Mouse (Mus musculus): ENCODE results near the gene Stambp. TPM values are rescaled to one million over a fixed set of nuclear protein-coding genes. Genes with fewer than 3 reads are reported as not detected.

Gene Stambp
- polyA plus RNA-seq, 1 experiment from 2014 or later = 70.1 TPM

DNA sequence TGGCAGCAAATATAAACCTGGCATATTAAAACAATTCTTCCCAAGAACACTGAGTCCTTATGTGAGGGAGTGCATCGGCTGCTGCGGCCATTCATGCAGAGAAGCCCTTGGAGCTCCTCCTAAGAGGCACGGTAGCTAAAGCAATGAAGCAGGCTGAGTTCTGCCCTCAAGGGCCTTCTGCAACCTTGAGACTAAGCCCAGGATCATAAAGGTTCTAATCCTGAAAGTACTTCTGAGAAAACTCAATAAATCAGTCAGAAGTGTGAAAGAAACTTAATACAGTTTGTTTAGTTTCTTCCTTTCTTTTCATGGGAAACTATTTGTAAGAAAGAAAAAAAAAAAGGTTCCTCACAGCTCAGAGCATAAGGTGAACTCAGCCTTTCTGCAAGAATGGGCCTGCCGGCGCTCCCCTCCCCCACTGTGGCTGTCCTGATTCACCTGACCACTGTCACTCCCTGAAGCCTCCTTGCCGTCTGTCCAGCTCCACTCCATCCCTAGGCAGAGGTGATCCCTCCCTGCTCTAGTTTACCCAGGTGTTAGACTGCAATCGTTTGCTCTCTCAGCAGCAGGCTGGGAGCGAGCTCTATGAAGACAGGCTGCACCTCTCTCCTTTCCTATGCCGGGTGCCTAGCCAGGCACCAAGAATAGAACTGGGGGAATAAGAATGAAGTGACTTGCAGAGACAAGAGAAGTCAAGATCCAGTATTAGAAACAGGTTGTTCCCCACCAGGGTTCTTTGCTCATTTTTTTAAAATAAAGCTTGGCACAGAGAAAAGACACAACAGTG lies 70.8 kb downstream of the Stambp start:
- H3K27me3 ChIP-seq (ENCODE audit: control insufficient read depth, insufficient read depth, low read length) = no peaks in the 10 kb centered on the region
- H3K4me2 ChIP-seq (ENCODE audit: low read depth, low read length) = no peak overlapping the region
- no peak overlapping the region for H3K27ac ChIP-seq (ENCODE audit: low read depth, low read length)
- H3K4me3 ChIP-seq (ENCODE audit: low read depth, low read length) = no peak overlapping the region
- H3K4me1 ChIP-seq (ENCODE audit: control insufficient read depth, insufficient read depth, low read length) = peaks cover 9% of the 10 kb centered on the region
- H3K9me3 ChIP-seq (ENCODE audit: control insufficient read depth, low read length) = no peaks in the 10 kb centered on the region
- no peak for ATAC-seq (ENCODE audit: low read depth)
- WGBS = 67% methylated on average over 9 of the region's 9 CpGs
- H3K9ac ChIP-seq (replicated peaks; ENCODE audit: low read depth, low read length) = no peak overlapping the region
- H3K36me3 ChIP-seq (ENCODE audit: control insufficient read depth, insufficient read depth, low read length) = no peaks in the 10 kb centered on the region

DNA sequence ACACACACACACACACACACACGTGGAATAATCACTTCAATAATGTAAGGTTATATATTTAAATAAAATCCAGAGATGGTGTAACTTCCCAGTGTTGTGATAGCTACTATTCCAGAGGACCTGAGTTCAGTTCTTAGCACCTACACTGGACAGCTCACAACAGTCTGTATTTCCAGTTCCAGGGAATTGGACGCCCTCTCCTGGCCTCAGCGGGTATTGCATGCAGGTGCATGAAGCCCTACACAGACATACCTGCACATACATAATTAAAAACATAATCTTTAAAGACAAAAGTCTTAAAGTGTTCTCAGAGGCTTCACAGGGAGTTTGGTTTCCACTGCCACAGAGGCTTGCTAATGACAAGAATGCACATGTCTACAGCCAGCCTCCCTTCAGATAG lies 72.1 kb downstream of the Stambp start:
- WGBS = 66% methylated on average over 3 of the region's 3 CpGs
- no peak for ATAC-seq (ENCODE audit: low read depth)

DNA sequence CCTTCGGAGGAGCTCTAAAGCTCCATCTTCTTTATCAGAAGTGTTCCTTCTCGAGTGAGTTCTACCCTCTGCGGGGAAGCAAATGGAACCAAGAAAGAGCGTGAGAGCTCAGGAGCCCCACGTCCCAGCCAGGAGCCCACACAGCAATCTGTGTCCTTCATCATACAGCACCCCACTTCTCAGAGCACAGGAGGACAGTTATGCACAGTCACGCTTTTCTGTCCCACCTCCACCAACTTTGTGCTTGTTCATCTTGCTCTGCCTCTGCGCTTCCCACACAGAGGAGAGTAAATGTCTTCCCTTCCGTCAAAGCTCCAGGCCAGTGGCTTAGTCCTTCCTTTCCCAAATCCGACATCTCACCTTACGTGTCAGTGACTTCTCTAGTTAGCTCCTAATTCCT lies 73.5 kb downstream of the Stambp start:
- ATAC-seq (ENCODE audit: low read depth) = no peak
- Histone ChIP-seq H3K9me3 (ENCODE audit: control insufficient read depth, low read length) (no peaks in the 10 kb centered on the region), H3K27ac (ENCODE audit: low read depth, low read length) (no peak overlapping the region), H3K4me2 (ENCODE audit: low read depth, low read length) (no peak overlapping the region), H3K4me3 (ENCODE audit: low read depth, low read length) (no peak overlapping the region), H3K4me1 (ENCODE audit: control insufficient read depth, insufficient read depth, low read length) (no peaks in the 10 kb centered on the region), H3K36me3 (ENCODE audit: control insufficient read depth, insufficient read depth, low read length) (0 out of 2 replicates have a peak, but pooled peaks cover 2% of the 10 kb centered on the region), H3K27me3 (ENCODE audit: control insufficient read depth, insufficient read depth, low read length) (no peaks in the 10 kb centered on the region), H3K9ac (replicated peaks; ENCODE audit: low read depth, low read length) (no peak overlapping the region)
- WGBS = 95% methylated on average over 10 of the region's 10 CpGs

More for the DNA sequence above, 72.1 kb downstream of the Stambp start:
- Histone ChIP-seq H3K4me1 (ENCODE audit: control insufficient read depth, insufficient read depth, low read length) (peaks cover 3% of the 10 kb centered on the region), H3K4me3 (ENCODE audit: low read depth, low read length) (no peak overlapping the region), H3K36me3 (ENCODE audit: control insufficient read depth, insufficient read depth, low read length) (no peaks in the 10 kb centered on the region), H3K9ac (replicated peaks; ENCODE audit: low read depth, low read length) (no peak overlapping the region), H3K4me2 (ENCODE audit: low read depth, low read length) (no peak overlapping the region), H3K27me3 (ENCODE audit: control insufficient read depth, insufficient read depth, low read length) (no peaks in the 10 kb centered on the region), H3K27ac (ENCODE audit: low read depth, low read length) (no peak overlapping the region), H3K9me3 (ENCODE audit: control insufficient read depth, low read length) (no peaks in the 10 kb centered on the region)

DNA sequence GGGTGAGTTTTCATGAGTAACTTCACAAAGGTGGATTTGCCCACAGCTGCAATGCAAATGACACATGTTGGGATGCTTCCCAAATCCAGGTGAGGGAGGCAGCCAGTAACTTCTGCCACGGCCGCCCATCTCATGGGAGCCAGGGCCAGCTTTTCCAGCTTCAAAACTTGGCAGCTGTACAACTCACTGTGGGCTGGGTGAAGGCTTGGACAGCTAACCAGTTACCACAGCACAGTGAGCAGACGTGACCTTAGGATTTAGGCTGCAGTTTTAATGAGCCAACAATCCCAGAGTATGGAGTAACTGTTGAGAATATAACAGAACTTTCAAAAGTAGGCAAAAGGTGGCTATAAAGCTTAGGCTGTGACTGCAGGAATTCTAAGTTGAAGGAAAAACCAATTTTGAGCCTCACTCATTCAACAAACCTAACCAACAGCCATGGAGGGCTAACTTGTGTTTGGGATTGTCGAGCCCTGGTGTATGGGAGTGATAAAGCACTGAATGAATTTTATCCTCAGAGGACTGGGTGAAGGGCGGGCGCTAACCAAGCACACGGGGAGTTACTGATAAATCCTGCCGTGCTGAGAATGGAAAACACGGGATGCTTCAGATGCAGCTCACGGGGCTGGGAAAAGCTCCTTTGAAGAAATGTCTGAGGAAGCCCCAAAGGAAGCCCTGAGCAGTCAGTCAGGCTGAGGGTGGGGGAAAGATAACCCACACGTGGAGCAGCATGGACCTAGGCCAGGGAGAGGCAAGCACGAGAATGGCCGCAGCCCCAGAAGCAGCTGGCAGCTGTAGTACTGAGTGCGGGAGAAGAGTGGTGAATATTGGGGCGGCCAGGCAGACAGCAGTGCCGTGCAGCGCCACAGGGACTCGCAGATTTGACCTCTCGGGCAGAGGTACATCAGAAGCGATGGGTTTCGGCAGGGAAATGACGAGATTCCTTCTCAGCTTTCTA lies 75.5 kb downstream of the Stambp start:
- no peak for ATAC-seq (ENCODE audit: low read depth)
- Histone ChIP-seq H3K4me2 (ENCODE audit: low read depth, low read length) (no peak overlapping the region), H3K9ac (replicated peaks; ENCODE audit: low read depth, low read length) (no peak overlapping the region), H3K4me3 (ENCODE audit: low read depth, low read length) (no peak overlapping the region), H3K4me1 (ENCODE audit: control insufficient read depth, insufficient read depth, low read length) (no peaks in the 10 kb centered on the region), H3K9me3 (ENCODE audit: control insufficient read depth, low read length) (no peaks in the 10 kb centered on the region), H3K27ac (ENCODE audit: low read depth, low read length) (no peak overlapping the region), H3K27me3 (ENCODE audit: control insufficient read depth, insufficient read depth, low read length) (no peaks in the 10 kb centered on the region), H3K36me3 (ENCODE audit: control insufficient read depth, insufficient read depth, low read length) (peaks cover 11% of the 10 kb centered on the region; the same call in 1 of the 2 replicates)
- 88% methylated on average over 22 of the region's 22 CpGs for WGBS

DNA sequence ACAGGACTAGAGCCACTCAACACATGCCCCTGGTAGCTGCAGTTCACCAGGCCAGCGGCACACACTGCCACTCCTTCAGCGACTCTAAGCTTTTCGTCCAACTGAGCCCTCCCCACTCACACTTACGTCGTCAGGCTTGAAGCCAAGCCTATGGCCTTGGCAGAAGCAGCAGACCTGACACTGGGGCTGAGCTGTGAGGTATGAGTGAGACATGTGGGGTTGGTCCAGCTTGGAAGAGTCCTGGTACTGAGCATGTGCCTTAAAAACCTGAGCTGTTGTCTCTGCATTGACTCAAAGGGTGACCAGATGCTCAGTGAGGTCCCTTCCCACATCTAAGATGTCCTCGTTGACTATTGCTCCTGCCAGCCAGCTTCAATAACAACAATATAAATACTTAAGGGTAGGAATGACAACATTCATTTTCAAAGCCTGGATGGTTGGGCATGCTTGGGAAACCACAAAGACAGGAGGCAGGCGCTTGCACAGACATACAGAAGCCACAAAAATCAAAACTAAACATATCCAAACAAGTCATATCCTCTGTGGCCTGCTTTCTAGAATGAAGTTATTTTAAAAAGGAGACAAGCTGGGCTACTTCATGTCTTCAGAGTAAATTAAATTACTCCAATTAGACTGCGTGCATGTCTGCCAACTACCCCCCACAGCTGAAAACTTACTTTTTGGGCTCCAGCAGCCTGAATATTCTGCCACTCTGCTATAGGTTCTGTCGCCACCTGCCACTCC lies 76.3 kb downstream of the Stambp start:
- no peak overlapping the region for H3K4me3 ChIP-seq (ENCODE audit: low read depth, low read length)
- H3K9ac ChIP-seq (replicated peaks; ENCODE audit: low read depth, low read length) = no peak overlapping the region
- H3K4me1 ChIP-seq (ENCODE audit: control insufficient read depth, insufficient read depth, low read length) = no peaks in the 10 kb centered on the region
- no peak for ATAC-seq (ENCODE audit: low read depth)
- WGBS = 92% methylated on average over 9 of the region's 9 CpGs
- H3K9me3 ChIP-seq (ENCODE audit: control insufficient read depth, low read length) = no peaks in the 10 kb centered on the region
- H3K4me2 ChIP-seq (ENCODE audit: low read depth, low read length) = no peak overlapping the region
- peaks cover 11% of the 10 kb centered on the region; the same call in 1 of the 2 replicates for H3K36me3 ChIP-seq (ENCODE audit: control insufficient read depth, insufficient read depth, low read length)
- no peak overlapping the region for H3K27ac ChIP-seq (ENCODE audit: low read depth, low read length)
- H3K27me3 ChIP-seq (ENCODE audit: control insufficient read depth, insufficient read depth, low read length) = no peaks in the 10 kb centered on the region

Other genes starting within 250 kb of the Stambp start
- gene Mthfd2, start 246.8 kb downstream of the Stambp start, polyA plus RNA-seq (2014; fragmentation: Nextera tagmentation; extraction: Ambion mirVana) = 28.7 and 30.7 TPM in 2 replicates
- gene Mob1a, start 246.7 kb downstream of the Stambp start, polyA plus RNA-seq (2014; fragmentation: Nextera tagmentation; extraction: Ambion mirVana) = 22.3 and 32.2 TPM in 2 replicates
- 57.3 and 57.5 TPM in 2 replicates for gene Bola3, start 223.6 kb downstream of the Stambp start, polyA plus RNA-seq (2014; fragmentation: Nextera tagmentation; extraction: Ambion mirVana)
- gene Tet3, start 113.6 kb downstream of the Stambp start, polyA plus RNA-seq (2014; fragmentation: Nextera tagmentation; extraction: Ambion mirVana) = 47.7 and 67.0 TPM in 2 replicates
- gene Dguok, start 65.8 kb downstream of the Stambp start, polyA plus RNA-seq (2014; fragmentation: Nextera tagmentation; extraction: Ambion mirVana) = 76.5 and 80.2 TPM in 2 replicates
- 0.80 and 1.1 TPM in 2 replicates for gene Actg2, start 36.5 kb downstream of the Stambp start, polyA plus RNA-seq (2014; fragmentation: Nextera tagmentation; extraction: Ambion mirVana)
- gene Clec4f, start 83.5 kb upstream of the Stambp start, polyA plus RNA-seq (2014; fragmentation: Nextera tagmentation; extraction: Ambion mirVana) = 0.08 TPM in 1 of 2 replicates, not detected in the other
- gene Cd207, start 105.1 kb upstream of the Stambp start, polyA plus RNA-seq (2014; fragmentation: Nextera tagmentation; extraction: Ambion mirVana) = not detected in 2 replicates
- gene Vax2, start 138.5 kb upstream of the Stambp start, polyA plus RNA-seq (2014; fragmentation: Nextera tagmentation; extraction: Ambion mirVana) = not detected in 2 replicates
- gene Atp6v1b1, start 170.3 kb upstream of the Stambp start, polyA plus RNA-seq (2014; fragmentation: Nextera tagmentation; extraction: Ambion mirVana) = not detected in 2 replicates
- 0.24 and 0.27 TPM in 2 replicates for gene Ankrd53, start 189.9 kb upstream of the Stambp start, polyA plus RNA-seq (2014; fragmentation: Nextera tagmentation; extraction: Ambion mirVana)
- 44.8 and 54.2 TPM in 2 replicates for gene Tex261, start 203.1 kb upstream of the Stambp start, polyA plus RNA-seq (2014; fragmentation: Nextera tagmentation; extraction: Ambion mirVana)
- gene Nagk, start 222.3 kb upstream of the Stambp start, polyA plus RNA-seq (2014; fragmentation: Nextera tagmentation; extraction: Ambion mirVana) = 99.0 and 112 TPM in 2 replicates